In the genomic region with DNA sequence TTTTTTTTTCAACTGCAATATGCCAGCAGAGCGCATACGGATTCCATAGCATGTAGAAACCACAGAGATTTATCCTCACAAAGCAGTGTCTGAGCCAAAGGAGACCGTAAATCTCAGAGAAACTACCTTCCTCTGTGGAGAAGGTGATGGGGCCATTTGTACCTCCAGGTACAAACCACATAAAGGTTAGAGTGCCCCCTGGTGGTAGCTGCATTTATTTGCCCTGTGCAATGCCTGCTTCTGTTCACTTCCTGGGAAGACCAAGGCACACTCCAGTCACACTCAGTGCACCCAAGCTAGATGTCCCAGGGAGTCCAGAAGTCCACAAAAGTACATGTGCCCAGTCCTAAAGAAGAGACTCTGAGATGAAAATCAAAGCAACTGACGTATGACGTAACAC, we compare ENCODE assay signal across 9 mouse cellular contexts.
DNase-seq lines count a peak whose midpoint lies in the region; ATAC-seq lines count a peak whose summit lies in the region.
"Had no signal": no experiment of that assay in that cellular context is flagged by ENCODE, and none has a peak within 500 bp of the region (broad histone marks: within the 10 kb centered on the region; RNA-seq: fewer than 3 reads in every experiment).

No protein-coding gene starts in this region.

- no peak overlapping the region for H3K9ac ChIP-seq in liver, embryonic 12.5 days
- H3K9ac ChIP-seq in liver, embryonic 13.5 days = no peak overlapping the region

- no peak overlapping the region for H3K4me3 ChIP-seq in liver, embryonic 12.5 days
- H3K4me3 ChIP-seq in liver, embryonic 13.5 days (replicated peaks) = no peak overlapping the region
- H3K4me3 ChIP-seq: erythroblast, embryonic 14.5 days had no signal

- no peak for ATAC-seq in liver, embryonic 12.5 days
- 0 out of 2 replicates have a peak, but pooled peaks have one; percentile 29 for ATAC-seq in liver, embryonic 13.5 days (ENCODE audit: low read depth)

- no peaks in the 10 kb centered on the region for H3K9me3 ChIP-seq in liver, embryonic 12.5 days (replicated peaks)
- no peaks in the 10 kb centered on the region for H3K9me3 ChIP-seq in liver, embryonic 13.5 days (replicated peaks)

- DNase-seq in liver = peak; percentile 73
- DNase-seq in brain, adult 2 months (ENCODE audit: low read depth, low spot score) = peak; percentile 85
- peak; percentile 20 to 61 for DNase-seq in frontal cortex, postnatal 14 days (ENCODE audit: low spot score in 2 of 2)
- peak; percentile 78 for DNase-seq in kidney, postnatal 14 days
- peak; percentile 8 for DNase-seq in liver, embryonic 13.5 days
- peak; percentile 72 for DNase-seq in right cerebral cortex, postnatal 14 days
- no peak for DNase-seq in T-cell, adult 2 months (ENCODE audit: low spot score)

- no peaks in the 10 kb centered on the region for H3K27me3 ChIP-seq in liver, embryonic 12.5 days (replicated peaks)
- H3K27me3 ChIP-seq in liver, embryonic 13.5 days = no peaks in the 10 kb centered on the region

- 68% methylated on average over 5 of the region's 5 CpGs for WGBS in liver, embryonic 12.5 days (ENCODE audit: insufficient replicate concordance)
- 62% methylated on average over 5 of the region's 5 CpGs for WGBS in liver, embryonic 13.5 days (ENCODE audit: insufficient replicate concordance)

- H3K36me3 ChIP-seq in liver, embryonic 12.5 days = no peaks in the 10 kb centered on the region
- H3K36me3 ChIP-seq in liver, embryonic 13.5 days = no peaks in the 10 kb centered on the region

- H3K4me2 ChIP-seq in liver, embryonic 12.5 days = no peak overlapping the region
- H3K4me2 ChIP-seq in liver, embryonic 13.5 days = no peak overlapping the region

- no peak overlapping the region for H3K27ac ChIP-seq in liver, embryonic 12.5 days
- no peak overlapping the region for H3K27ac ChIP-seq in liver, embryonic 13.5 days

- no peaks in the 10 kb centered on the region for H3K4me1 ChIP-seq in liver, embryonic 12.5 days
- H3K4me1 ChIP-seq in liver, embryonic 13.5 days (replicated peaks) = no peaks in the 10 kb centered on the region
